Mouse (Mus musculus) thymus, postnatal 0 days (tissue): Measurements from ENCODE around the gene 9330161L09Rik. TPM values are rescaled to one million over a fixed set of nuclear protein-coding genes. Genes with fewer than 3 reads are reported as not detected.

ENCODE experiments used
- polyA plus RNA-seq: library from polyadenylated mRNA; unstranded; fragments of >200 nt; fragmentation: Nextera tagmentation; extraction: Ambion mirVana; gene quantifications from 2 replicates; pipeline ENCODE4 v1.2.1, GENCODE M21; 2015

The 9330161L09Rik gene
- polyA plus RNA-seq, 1 experiment from 2014 or later = 0.14 TPM

Other genes starting within 250 kb of the 9330161L09Rik start
- not detected in 2 replicates for gene Prima1, start 165.7 kb downstream of the 9330161L09Rik start, polyA plus RNA-seq
- gene Fam181a, start 96.8 kb downstream of the 9330161L09Rik start, polyA plus RNA-seq = not detected in 2 replicates
- 5.2 and 5.6 TPM in 2 replicates for gene Asb2, start 51.8 kb downstream of the 9330161L09Rik start, polyA plus RNA-seq
- gene Otub2, start 19.1 kb downstream of the 9330161L09Rik start, polyA plus RNA-seq = 1.9 TPM in 2 replicates
- gene Ddx24, start 18.0 kb upstream of the 9330161L09Rik start, polyA plus RNA-seq = 139 and 165 TPM in 2 replicates
- gene Ifi27, start 26.4 kb upstream of the 9330161L09Rik start, polyA plus RNA-seq = 160 and 162 TPM in 2 replicates
- gene Ifi27l2a, start 35.9 kb upstream of the 9330161L09Rik start, polyA plus RNA-seq = 299 and 338 TPM in 2 replicates
- gene Ifi27l2b, start 49.4 kb upstream of the 9330161L09Rik start, polyA plus RNA-seq = 0.25 and 0.46 TPM in 2 replicates
- gene Ppp4r4, start 124.5 kb upstream of the 9330161L09Rik start, polyA plus RNA-seq = 0.40 and 0.44 TPM in 2 replicates
- gene Serpina10, start 223.6 kb upstream of the 9330161L09Rik start, polyA plus RNA-seq = 0.09 TPM in 1 of 2 replicates, not detected in the other
- 0.08 and 0.13 TPM in 2 replicates for gene Serpina6, start 249.4 kb upstream of the 9330161L09Rik start, polyA plus RNA-seq